Mouse (Mus musculus) embryonic stem cell, embryonic (primary cell): ENCODE data around the gene Gm20388.

Experiments
- CTCF ChIA-PET, 4 experiments: fragments of 300-600 bp in 2 of 4; fragments of 350-600 bp in 2 of 4; sonication (Branson Sonifier 250); formaldehyde crosslinking; loops; one replicate each; lab custom pipeline; 2022; ENCODE audit warnings: inconsistent platforms in 2 of 4; lab: Charles Lee
- POLR2A ChIA-PET, 4 experiments: fragments of 300-600 bp in 2 of 4; fragments of 350-600 bp in 2 of 4; sonication (Branson Sonifier 250); formaldehyde crosslinking; loops; one replicate each; lab custom pipeline; 2022; ENCODE audit warnings: antibody characterized with exemption in 4 of 4, inconsistent platforms in 1 of 4; lab: Charles Lee

Gm20388 gene

GRCm38 (mm10) chr8:120249800-120250336 is 339.2 kb downstream of the Gm20388 start:
- ChIA-PET POLR2A (interaction anchor here in 2 of 4 experiments (0.8 to 1.8 kb wide), 8 partner anchors 10 to 339 kb away, joined by 3 to 6 read pairs (median 4); partner anchors contain the start of genes Fam92b (in 1 of the 2) and Gins2 (in 1 of the 2)), CTCF (interaction anchor here (0.6 to 2.2 kb wide), 15 partner anchors 10 to 1340 kb away, joined by 3 to 7 read pairs (median 3); partner anchors contain the start of gene Map1lc3b (in 1 of the 4))

DNA sequence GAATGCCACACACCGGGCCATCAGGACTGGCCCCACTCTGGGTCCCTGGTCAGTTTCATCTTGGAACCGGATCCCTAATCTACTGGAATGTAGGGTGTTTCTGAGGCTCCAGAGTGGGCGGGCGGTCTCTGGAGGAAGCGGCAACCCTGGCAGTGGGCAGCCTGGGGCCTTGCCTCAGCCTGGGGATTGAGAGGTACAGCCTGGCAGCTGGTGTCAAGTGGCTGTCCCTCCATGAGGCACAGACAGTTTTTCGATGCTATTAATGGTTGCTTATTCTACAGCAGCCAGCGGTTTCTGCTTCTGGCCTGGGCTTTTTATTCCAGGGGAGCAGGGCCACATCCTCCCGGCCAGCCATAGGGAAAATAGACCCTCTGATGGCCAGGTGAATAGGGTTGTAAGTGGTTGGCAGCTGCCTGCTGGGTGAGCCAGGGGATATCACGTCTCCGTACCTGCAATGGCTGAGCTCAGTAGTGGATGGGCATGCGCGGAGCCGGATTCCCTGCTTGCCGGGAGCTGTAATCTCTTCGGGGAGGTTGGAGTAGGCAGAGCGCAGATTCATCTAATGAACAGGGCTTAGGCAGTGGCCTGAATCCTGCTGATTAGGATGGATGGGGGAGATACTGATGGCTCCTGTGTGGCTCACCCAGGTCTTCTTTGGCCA is 340.2 kb downstream of the Gm20388 start:
- POLR2A ChIA-PET: interaction anchor here in 3 of 4 experiments (0.7 to 1.8 kb wide), 9 partner anchors 13 to 618 kb away, joined by 3 to 6 read pairs (median 4); partner anchors contain the start of gene Gins2 (in 1 of the 3)
- CTCF ChIA-PET: interaction anchor here (0.6 to 2.2 kb wide), 12 partner anchors 11 to 1339 kb away, joined by 3 to 7 read pairs (median 4); partner anchors contain the start of gene Map1lc3b (in 1 of the 4)

DNA sequence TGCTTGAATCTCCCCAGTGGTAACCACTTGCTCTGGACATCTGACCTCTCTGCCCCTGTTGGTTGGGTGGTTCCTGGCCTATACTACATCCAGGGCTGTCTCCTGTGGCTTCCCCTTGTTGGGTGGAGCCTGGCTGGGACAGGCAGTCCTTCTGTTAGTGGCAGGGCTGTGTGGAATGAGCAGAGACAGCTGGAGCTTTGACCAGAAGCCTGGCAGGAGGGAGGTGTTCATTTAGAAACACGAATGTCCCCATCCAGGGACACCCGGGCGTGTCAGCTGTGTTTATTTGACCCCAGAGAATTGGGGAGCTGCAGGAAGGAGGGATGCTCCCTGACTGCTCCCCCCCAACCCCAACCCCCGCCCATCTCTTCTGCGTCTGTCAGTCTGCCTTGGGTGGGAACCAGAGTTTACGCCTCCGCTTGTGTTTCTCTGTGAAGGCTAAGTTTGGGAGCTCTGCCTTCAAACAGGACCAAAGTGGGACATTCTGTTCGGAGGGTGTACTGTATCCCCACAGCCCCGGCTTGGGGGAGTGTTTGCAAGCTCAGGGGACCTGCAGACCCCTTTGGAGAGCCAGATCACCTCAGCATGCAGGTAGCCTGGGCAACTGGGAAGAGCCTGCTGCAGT is 340.9 kb downstream of the Gm20388 start:
- CTCF ChIA-PET: interaction anchor here in 1 of 4 experiments (1.1 to 2.2 kb wide), 3 partner anchors 37 to 344 kb away, joined by 3 to 7 read pairs (median 3); no protein-coding TSS in a partner anchor
- POLR2A ChIA-PET: interaction anchor here in 3 of 4 experiments (0.7 to 1.4 kb wide), 6 partner anchors 13 to 619 kb away, joined by 3 to 6 read pairs (median 4); no protein-coding TSS in a partner anchor

DNA sequence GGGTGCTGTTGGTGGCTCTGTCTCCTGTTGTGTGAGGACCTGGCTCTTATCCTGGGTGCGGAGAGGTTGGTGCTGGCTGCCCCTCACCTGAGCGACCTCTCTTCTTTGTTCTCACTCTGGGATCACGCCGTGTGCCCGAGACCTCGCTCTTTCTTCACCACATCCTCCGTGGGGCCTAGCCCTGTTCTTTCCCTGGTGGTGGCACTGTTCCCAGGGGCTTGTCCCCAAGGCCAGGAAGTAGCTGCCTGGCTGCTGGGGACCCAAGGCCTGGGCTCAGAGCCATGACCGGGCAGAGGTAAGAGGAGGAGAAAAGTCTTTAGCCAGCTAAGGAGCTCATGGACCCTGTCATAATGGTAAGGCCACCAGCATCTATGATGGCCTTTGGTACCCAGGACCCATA is 343.0 kb downstream of the Gm20388 start:
- POLR2A ChIA-PET: interaction anchor here in 1 of 4 experiments (1.4 kb wide), 1 partner anchor 12 kb away, joined by 3 read pairs; no protein-coding TSS in a partner anchor
- CTCF ChIA-PET: no interaction called here

DNA sequence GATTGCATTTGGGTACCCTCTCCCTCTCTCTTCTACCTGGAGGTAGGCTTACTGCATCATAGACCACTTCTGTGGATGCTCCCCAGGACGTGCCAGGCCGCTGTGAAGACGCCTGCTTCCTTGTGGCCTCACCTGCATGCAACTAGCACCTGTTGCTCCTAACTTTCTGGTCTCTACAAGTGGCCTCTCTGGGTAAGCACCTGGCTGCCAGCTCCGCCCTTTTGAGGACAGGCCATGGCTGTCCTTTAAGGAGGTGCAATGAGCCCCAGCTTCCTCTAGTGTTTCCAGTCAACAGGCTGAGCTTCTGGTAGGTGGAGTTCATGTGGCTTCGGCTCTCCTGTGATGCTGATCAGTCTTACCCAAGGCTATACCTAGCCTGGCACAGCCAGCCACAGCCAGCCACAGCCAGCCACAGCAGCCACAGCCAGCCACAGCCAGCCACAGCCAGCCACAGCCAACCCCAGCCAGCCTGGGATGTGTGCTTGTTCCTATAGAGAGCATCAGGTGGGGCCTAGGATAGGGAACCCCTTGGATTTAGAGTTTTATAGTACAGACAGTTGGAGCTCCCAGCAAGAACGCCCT is 344.9 kb downstream of the Gm20388 start:
- POLR2A ChIA-PET: interaction anchor here (0.5 to 1.3 kb wide), 8 partner anchors 9 to 383 kb away, joined by 3 to 6 read pairs (median 3); no protein-coding TSS in a partner anchor
- CTCF ChIA-PET: interaction anchor here (0.5 to 2.9 kb wide), 9 partner anchors 10 to 340 kb away, joined by 3 to 16 read pairs (median 3); no protein-coding TSS in a partner anchor

- ChIA-PET POLR2A (interaction anchor here in 1 of 4 experiments (1.2 kb wide), 1 partner anchor 14 kb away, joined by 3 read pairs; no protein-coding TSS in a partner anchor), CTCF (interaction anchor here in 3 of 4 experiments (0.6 to 2.9 kb wide), 7 partner anchors 24 to 369 kb away, joined by 3 to 16 read pairs (median 4); no protein-coding TSS in a partner anchor)
Observed at GRCm38 (mm10) chr8:120256958-120257357, 346.3 kb downstream of the Gm20388 start.

DNA sequence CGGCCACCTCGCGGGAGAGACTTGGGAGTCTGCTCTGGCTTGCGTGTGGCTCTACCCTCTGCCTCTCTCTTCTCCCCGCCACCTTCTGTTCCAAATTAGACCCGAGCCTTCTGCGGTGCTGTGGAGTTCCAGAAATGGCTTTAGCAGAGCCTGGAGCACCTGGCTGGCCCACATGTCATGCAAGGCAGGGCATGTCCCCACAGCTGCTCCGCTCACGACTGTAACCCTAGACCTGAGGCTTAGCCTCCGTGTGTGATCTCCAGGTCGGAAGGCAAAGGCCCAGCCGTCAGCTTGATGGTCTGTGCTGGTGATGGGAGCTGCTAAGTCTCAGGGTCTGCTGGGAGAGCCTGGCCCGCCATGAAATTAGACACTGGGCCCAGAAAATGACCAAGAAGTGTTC is 348.6 kb downstream of the Gm20388 start:
- ChIA-PET POLR2A (interaction anchor here in 1 of 4 experiments (1.4 kb wide), 1 partner anchor 10 kb away, joined by 5 read pairs; no protein-coding TSS in a partner anchor), CTCF (interaction anchor here in 2 of 4 experiments (0.6 to 1.6 kb wide), 5 partner anchors 11 to 227 kb away, joined by 3 to 4 read pairs (median 3); no protein-coding TSS in a partner anchor)

DNA sequence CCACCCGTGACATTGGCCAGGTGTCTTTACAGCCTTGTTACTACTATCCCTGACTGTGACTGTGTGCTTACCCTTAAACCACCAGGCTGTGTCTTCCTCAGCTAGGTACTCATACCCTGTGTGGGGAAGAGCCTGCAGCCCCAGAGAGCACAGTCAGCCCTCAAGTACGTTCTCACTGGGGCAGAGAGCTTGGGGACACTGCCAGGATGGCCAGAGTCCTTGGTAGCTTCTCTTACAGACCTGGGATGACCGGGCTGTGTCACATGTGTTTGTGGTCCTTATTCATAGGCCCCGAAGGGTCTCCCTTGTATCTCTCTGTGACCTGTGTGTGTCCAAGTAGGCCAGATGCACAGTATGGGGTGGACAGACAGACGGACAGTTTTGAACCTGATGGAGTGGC is 350.0 kb downstream of the Gm20388 start:
- POLR2A ChIA-PET: interaction anchor here in 1 of 4 experiments (0.6 to 0.8 kb wide), 3 partner anchors 26 to 317 kb away, joined by 3 to 6 read pairs (median 3); no protein-coding TSS in a partner anchor
- CTCF ChIA-PET: interaction anchor here in 2 of 4 experiments (0.8 to 1.3 kb wide), 3 partner anchors 28 to 40 kb away, joined by 3 read pairs; no protein-coding TSS in a partner anchor

DNA sequence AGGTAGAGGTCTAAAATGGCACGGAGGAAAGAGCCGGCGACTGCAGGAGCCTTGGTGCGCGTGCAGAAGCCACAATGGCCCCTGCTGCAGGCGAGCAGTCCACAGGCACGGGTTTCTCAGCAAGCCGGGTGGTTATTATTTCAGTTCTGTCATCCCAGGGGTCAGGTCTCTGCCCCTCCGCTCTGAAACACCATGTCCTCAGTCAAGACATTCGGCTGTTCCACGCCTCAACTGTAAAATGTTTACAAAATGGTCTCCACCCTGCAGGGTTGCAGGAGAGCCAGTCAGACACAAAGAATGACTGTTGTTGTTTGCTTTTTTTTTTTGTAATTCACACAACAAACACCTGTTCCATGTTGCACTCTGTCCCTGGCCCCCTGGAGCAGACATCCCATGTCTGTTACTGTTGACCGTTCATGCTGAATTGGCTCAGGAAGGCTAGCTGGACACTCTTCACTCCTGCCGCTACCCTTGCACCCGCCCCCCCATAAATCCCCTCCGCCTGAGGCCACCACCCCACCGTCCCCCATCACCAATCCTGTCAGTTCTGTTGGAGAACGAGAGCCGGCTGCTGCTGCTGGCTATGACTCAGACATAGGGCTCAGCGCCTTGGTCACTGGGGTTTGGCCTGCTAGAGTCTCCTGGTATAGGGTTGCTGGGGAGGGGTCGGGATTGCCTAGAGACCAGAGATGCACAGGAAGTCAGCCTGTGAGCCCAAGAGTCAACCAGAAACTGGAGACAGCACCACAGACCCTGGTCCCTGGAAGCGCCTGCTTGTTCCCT is 350.9 kb downstream of the Gm20388 start:
- POLR2A ChIA-PET: interaction anchor here in 1 of 4 experiments (0.6 kb wide), 1 partner anchor 48 kb away, joined by 6 read pairs; no protein-coding TSS in a partner anchor
- CTCF ChIA-PET: interaction anchor here in 2 of 4 experiments (0.9 to 1.4 kb wide), 2 partner anchors 27 to 83 kb away, joined by 4 to 5 read pairs; no protein-coding TSS in a partner anchor

GRCm38 (mm10) chr8:120263879-120264278 is 353.2 kb downstream of the Gm20388 start:
- CTCF ChIA-PET: interaction anchor here in 3 of 4 experiments (0.6 to 2.2 kb wide), 8 partner anchors 12 to 85 kb away, joined by 3 to 8 read pairs (median 4); no protein-coding TSS in a partner anchor
- POLR2A ChIA-PET: interaction anchor here in 2 of 4 experiments (0.6 to 2.1 kb wide), 8 partner anchors 8 to 918 kb away, joined by 3 to 5 read pairs (median 3); no protein-coding TSS in a partner anchor

DNA sequence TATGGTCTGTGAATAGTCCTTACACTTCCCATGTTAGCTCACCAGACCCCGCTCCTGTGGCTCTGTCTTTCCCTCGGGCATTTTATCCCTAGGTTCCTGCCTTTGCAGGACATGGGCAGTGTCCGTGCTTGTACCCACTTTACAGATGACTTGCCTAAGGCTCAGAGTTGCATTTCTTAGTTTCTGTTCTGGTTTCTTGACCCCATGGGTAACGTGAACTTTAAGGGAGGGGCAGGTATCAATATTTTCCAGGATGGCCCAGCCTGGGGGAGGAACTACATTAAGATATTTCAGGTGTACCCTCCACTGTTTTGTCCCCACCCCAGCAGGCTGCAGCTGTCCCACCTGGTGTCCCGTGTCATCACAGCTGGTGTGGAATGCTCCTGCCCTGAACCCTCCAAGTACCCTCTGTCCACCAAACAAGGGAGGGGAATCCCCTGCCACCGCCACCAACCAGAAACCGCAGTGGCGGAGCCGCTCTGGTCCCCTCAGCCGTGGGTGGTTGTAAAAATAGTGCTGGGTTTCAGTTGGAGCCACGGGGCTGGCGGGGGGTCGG is 353.8 kb downstream of the Gm20388 start:
- POLR2A ChIA-PET: interaction anchor here in 2 of 4 experiments (0.6 to 2.4 kb wide), 11 partner anchors 8 to 919 kb away, joined by 3 to 6 read pairs (median 3); no protein-coding TSS in a partner anchor
- CTCF ChIA-PET: interaction anchor here in 3 of 4 experiments (0.6 to 2.2 kb wide), 16 partner anchors 9 to 1248 kb away, joined by 3 to 8 read pairs (median 4); no protein-coding TSS in a partner anchor

- POLR2A ChIA-PET: interaction anchor here in 3 of 4 experiments (0.6 to 2.4 kb wide), 11 partner anchors 9 to 733 kb away, joined by 3 to 7 read pairs (median 4); no protein-coding TSS in a partner anchor
- CTCF ChIA-PET: interaction anchor here in 2 of 4 experiments (0.5 to 2.2 kb wide), 12 partner anchors 9 to 1585 kb away, joined by 3 to 8 read pairs (median 4); no protein-coding TSS in a partner anchor
Observed at GRCm38 (mm10) chr8:120264944-120265453, 354.4 kb downstream of the Gm20388 start.

DNA sequence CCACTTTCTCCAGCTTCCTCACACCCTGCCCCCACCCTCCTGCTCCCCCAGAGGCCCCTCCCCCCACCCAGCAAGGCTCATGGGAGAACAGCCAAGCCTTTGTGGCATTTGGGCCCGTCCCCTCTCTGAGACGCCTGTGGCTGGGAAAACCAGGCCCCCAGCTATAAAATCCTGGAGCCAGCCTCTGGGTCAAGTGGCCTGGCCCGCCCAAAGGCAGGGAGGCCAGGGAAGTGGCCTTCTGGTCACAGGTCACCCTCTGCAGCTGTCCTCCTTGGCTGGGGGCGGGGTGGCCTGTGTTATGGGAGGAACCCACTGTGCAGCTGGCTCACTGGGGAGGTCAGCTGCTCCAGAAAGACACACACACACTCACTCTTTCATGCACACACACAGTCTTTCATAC is 354.8 kb downstream of the Gm20388 start:
- ChIA-PET CTCF (interaction anchor here in 3 of 4 experiments (0.5 to 2.2 kb wide), 12 partner anchors 10 to 1584 kb away, joined by 3 to 8 read pairs (median 4); no protein-coding TSS in a partner anchor), POLR2A (interaction anchor here in 3 of 4 experiments (0.6 to 2.4 kb wide), 12 partner anchors 10 to 733 kb away, joined by 3 to 7 read pairs (median 4); no protein-coding TSS in a partner anchor)

DNA sequence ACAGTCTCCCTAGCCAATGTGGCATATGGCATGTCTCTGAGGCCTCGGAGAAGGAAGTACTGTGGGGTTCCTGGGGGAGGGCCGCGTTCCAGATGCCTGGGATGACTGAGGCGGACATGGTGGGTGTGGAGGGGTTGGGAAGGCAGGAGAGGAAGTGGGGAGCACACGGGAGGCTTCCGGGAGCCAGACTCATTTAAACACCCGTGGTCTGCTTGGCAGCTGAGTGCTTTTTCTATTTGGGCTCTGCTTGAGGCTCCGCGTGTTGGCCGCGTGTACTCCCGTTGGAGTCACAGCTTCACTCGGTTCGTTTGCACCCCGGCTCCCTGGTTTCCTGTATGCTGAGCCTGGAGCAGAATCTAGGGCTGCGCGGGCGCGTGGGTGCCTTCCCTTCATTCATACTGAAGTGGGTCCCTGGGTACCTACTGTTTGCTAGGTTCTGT is 357.9 kb downstream of the Gm20388 start:
- ChIA-PET CTCF (interaction anchor here (0.6 to 1.5 kb wide), 7 partner anchors 12 to 809 kb away, joined by 3 to 6 read pairs (median 4); no protein-coding TSS in a partner anchor), POLR2A (interaction anchor here in 3 of 4 experiments (0.5 to 2.4 kb wide), 3 partner anchors 10 to 167 kb away, joined by 3 to 5 read pairs (median 4); no protein-coding TSS in a partner anchor)

GRCm38 (mm10) chr8:120270449-120270848 is 359.8 kb downstream of the Gm20388 start:
- ChIA-PET POLR2A (interaction anchor here in 1 of 4 experiments (1.2 kb wide), 1 partner anchor 14 kb away, joined by 3 read pairs; no protein-coding TSS in a partner anchor), CTCF (interaction anchor here in 2 of 4 experiments (0.9 to 1.3 kb wide), 3 partner anchors 11 to 57 kb away, joined by 3 to 4 read pairs (median 4); no protein-coding TSS in a partner anchor)
